Mouse (Mus musculus) heart, embryonic 13.5 days (tissue): ENCODE data around the gene Cdc42ep1. TPM values are rescaled to one million over a fixed set of nuclear protein-coding genes. Genes with fewer than 3 reads are reported as not detected.

Source experiments
- ATAC-seq: fragments of 200-750 bp; cut with Nextera tagmentation; 2 replicates; pipeline ENCODE4 v1.8.0; 2017; ENCODE audit warnings: moderate TSS enrichment; ENCODE audit not compliant: insufficient number of reproducible peaks, low FRiP score, low TSS enrichment; ENCODE audit errors: extremely low read depth
- H3K27ac ChIP-seq: fragments of 300-500 bp; sonication (generic); replicated peaks from 2 replicates; pipeline ENCODE4 v1.5.1; 2015; ENCODE audit warnings: moderate library complexity, mild to moderate bottlenecking, inconsistent platforms
- H3K27me3 ChIP-seq: fragments of 300-500 bp; sonication (generic); replicated peaks from 2 replicates; pipeline ENCODE4 v1.6.1; 2015; ENCODE audit warnings: mild to moderate bottlenecking, inconsistent platforms
- H3K36me3 ChIP-seq: fragments of 300-500 bp; sonication (generic); 2 replicates; pipeline ENCODE4 v1.6.1; 2015; ENCODE audit warnings: mild to moderate bottlenecking, inconsistent platforms
- H3K4me1 ChIP-seq: fragments of 300-500 bp; sonication (generic); 2 replicates; pipeline ENCODE4 v1.6.1; 2015; ENCODE audit warnings: inconsistent platforms
- H3K4me2 ChIP-seq: fragments of 300-500 bp; sonication (generic); 2 replicates; pipeline ENCODE4 v1.6.1; 2015; ENCODE audit warnings: inconsistent platforms, mild to moderate bottlenecking, moderate library complexity
- H3K4me3 ChIP-seq: fragments of 300-500 bp; sonication (generic); 2 replicates; pipeline ENCODE4 v1.5.1; 2015; ENCODE audit warnings: moderate library complexity, mild to moderate bottlenecking, inconsistent platforms
- H3K9ac ChIP-seq: fragments of 300-500 bp; sonication (generic); 2 replicates; pipeline ENCODE4 v1.6.1; 2015; ENCODE audit warnings: inconsistent platforms, mild to moderate bottlenecking, moderate library complexity
- H3K9me3 ChIP-seq: fragments of 300-500 bp; sonication (generic); 2 replicates; pipeline ENCODE4 v1.6.1; 2016; ENCODE audit warnings: inconsistent platforms
- WGBS: fragments of 180-500 bp; shearing (Covaris S2); methylation state at CpG from one replicate; pipeline ENCODE4 v1.1.7; 2015; ENCODE audit warnings: mixed read lengths; 5-methylcytosine and 5-hydroxymethylcytosine counted together
- polyA plus RNA-seq: library from polyadenylated mRNA; unstranded; fragments of >200 nt; fragmentation: Nextera tagmentation; extraction: Ambion mirVana; gene quantifications from 2 replicates; pipeline ENCODE4 v1.2.1, GENCODE M21; 2015

The Cdc42ep1 gene
- polyA plus RNA-seq, 1 experiment from 2014 or later = 36.1 TPM

DNA sequence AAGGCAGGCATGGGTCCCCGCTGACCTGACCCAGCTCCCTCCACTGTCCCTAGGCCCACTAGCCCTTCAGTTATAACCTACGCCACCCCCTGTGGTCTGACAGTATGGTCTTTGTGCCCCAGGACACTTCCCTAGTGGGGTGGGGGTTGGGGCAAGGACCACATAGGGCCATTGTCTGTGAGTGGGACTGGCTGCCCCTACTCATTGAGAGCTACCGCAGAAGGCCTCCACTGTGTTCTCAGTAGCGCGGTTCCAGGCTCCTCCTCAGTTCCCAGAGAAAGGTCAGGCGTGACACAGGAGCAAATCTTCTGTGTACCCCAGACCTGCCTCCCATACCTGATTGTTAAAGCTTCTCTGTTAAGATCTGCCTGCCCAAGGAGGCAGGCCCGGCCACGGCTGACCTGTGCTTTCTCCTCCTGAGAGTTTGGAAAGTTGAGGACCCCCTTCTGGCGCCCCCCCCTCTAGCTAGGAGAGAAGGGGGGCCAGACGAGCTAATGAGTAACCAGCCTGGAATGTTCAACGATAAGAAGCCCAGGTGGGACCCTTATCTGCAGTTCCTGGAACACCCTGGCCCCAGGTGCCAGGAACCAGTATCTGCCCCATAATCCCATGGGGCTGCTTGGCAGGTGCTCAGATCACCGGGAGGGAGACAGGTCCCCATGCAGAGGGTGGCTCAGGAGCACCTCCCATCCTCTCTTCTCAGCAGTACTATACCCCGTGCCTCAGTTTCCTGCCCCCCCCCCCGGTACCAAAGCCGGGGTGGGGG lies 7.8 kb downstream of the Cdc42ep1 start:
- peak; percentile 7; the same call in 1 of the 2 replicates for ATAC-seq
- no peak overlapping the region; the same call in 1 of the 2 replicates for H3K27ac ChIP-seq
- H3K4me3 ChIP-seq = no peak overlapping the region
- whole genome bisulfite sequencing = 63% methylated on average over 15 of the region's 15 CpGs
- peaks cover 56% of the 10 kb centered on the region for H3K4me1 ChIP-seq
- peaks cover 41% of the 10 kb centered on the region for H3K36me3 ChIP-seq
- H3K9ac ChIP-seq = 0 out of 2 replicates have a peak overlapping the region, but pooled peaks have one; percentile 10
- H3K4me2 ChIP-seq = no peak overlapping the region
- no peaks in the 10 kb centered on the region for H3K27me3 ChIP-seq
- H3K9me3 ChIP-seq = no peaks in the 10 kb centered on the region

DNA sequence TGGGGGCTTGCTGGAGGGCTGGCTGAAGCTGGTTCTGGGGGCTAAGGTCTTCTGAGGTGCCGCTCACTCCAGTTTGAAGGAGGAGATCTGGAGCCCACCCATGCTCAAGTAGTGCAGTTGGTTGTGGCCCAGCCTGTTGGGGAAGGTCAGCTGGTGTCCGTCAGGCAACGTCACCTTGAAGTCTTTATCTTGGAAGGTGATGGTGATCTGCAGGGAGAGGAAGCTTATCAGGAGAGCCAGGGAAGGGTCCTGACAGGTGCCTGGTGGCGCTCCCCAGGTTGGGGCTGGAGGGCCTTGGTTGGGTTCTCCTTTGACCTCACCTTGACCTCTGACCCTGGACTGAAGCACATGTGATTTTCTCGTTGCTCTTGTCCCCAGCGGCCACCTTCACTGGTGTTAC lies 8.5 kb downstream of the Cdc42ep1 start:
- H3K27me3 ChIP-seq = no peaks in the 10 kb centered on the region
- 0 out of 2 replicates have a peak overlapping the region, but pooled peaks have one; percentile 28 for H3K27ac ChIP-seq
- no peak for ATAC-seq
- 0 out of 2 replicates have a peak overlapping the region, but pooled peaks have one; percentile 10 for H3K9ac ChIP-seq
- WGBS = 38% methylated on average over 6 of the region's 6 CpGs
- H3K9me3 ChIP-seq = no peaks in the 10 kb centered on the region
- peaks cover 49% of the 10 kb centered on the region for H3K4me1 ChIP-seq
- peaks cover 41% of the 10 kb centered on the region for H3K36me3 ChIP-seq
- no peak overlapping the region for H3K4me2 ChIP-seq
- H3K4me3 ChIP-seq = no peak overlapping the region

DNA sequence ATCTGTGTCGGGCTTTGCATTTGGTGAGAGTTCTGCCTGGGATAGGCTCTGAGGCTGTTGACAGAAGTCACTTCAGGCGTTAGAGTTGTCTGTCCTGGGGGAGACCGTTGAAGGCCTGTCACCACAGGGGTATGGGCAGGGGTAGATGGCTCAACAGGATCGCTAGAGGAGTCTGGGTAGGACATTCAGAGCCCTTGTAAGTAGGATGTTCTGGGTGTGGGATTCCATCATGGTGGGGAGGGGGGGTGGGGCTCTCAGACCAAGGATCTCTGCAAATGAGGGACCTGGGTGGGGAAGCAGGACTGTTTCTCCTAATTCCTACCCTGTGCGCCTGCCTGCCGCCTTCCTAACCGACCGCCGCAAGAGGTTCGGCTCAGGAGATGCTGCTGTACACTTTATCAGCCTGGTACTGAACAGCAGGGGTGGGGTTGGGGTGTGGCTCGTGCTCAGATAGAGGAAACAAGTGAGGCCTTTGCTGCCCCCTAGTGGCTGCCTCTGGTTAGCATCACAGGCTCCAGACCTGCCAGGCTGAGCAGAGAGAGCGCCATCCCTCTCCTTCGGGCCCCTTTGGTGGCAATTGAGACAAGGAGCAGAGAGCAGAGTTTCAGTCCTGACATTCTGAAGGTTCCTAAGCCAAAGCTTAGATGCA lies 9.2 kb downstream of the Cdc42ep1 start:
- Histone ChIP-seq H3K4me1 (peaks cover 43% of the 10 kb centered on the region), H3K9me3 (no peaks in the 10 kb centered on the region), H3K4me2 (peak overlapping the region; percentile 44), H3K9ac (peak overlapping the region; percentile 37; the same call in 1 of the 2 replicates), H3K4me3 (no peak overlapping the region), H3K27ac (no peak overlapping the region), H3K36me3 (peaks cover 36% of the 10 kb centered on the region), H3K27me3 (no peaks in the 10 kb centered on the region)
- WGBS = 6% methylated on average over 13 of the region's 13 CpGs
- peak; percentile 61 for ATAC-seq

DNA sequence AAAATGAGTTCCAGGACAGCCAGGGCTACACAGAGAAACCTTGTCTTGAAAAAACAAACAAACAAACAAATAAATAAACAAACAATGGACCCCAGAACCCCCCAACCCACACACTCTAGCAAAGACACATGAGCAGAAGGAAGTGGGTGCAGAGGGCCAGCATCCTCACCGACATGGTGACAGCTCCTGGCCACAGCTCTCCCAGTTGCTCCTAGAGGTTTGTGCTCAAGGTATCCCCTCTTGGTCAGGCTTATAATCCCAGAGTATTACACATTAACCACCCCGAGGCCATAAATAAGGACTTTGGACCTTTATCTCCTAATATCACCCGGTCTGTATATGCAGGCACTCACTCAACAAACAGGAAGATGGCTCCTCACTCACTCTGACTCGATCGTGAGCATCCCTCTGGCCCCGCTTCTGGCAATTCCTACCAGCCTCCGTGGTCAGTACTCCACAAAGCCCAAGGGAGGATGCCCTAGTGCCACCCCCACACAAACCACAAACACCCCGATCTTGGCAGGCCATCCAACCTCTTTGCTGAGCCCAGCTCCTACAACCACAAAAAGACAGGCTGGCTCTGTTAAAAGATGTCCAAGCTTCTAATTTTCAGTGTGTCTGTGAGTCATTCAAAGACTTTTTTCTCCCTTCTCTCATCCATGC lies 13.0 kb downstream of the Cdc42ep1 start, which contains the start of gene Lgals2:
Gene Lgals2 (minus strand): TSS at position 227 of the 663 bp plus-strand sequence.
- no peak within 1 kb of the TSS for H3K4me3 ChIP-seq
- H3K27me3 ChIP-seq = no peaks in the 10 kb centered on the region
- H3K36me3 ChIP-seq = peaks cover 2% of the 10 kb centered on the region; the same call in 1 of the 2 replicates
- no peak within 1 kb of the TSS for H3K9ac ChIP-seq
- ATAC-seq = no peak
- 64% methylated on average over 8 of the region's 8 CpGs for WGBS
- H3K4me1 ChIP-seq = peaks cover 31% of the 10 kb centered on the region
- H3K27ac ChIP-seq = no peak within 1 kb of the TSS
- no peak within 1 kb of the TSS for H3K4me2 ChIP-seq
- H3K9me3 ChIP-seq = no peaks in the 10 kb centered on the region

GRCm38 (mm10) chr15:78857009-78857408 lies 14.6 kb downstream of the Cdc42ep1 start:
- Histone ChIP-seq H3K4me2 (no peak overlapping the region), H3K4me3 (no peak overlapping the region), H3K4me1 (peaks cover 17% of the 10 kb centered on the region), H3K27me3 (no peaks in the 10 kb centered on the region), H3K36me3 (no peaks in the 10 kb centered on the region), H3K27ac (no peak overlapping the region), H3K9me3 (no peaks in the 10 kb centered on the region), H3K9ac (no peak overlapping the region)
- ATAC-seq = no peak
- WGBS = 77% methylated on average over 7 of the region's 7 CpGs

DNA sequence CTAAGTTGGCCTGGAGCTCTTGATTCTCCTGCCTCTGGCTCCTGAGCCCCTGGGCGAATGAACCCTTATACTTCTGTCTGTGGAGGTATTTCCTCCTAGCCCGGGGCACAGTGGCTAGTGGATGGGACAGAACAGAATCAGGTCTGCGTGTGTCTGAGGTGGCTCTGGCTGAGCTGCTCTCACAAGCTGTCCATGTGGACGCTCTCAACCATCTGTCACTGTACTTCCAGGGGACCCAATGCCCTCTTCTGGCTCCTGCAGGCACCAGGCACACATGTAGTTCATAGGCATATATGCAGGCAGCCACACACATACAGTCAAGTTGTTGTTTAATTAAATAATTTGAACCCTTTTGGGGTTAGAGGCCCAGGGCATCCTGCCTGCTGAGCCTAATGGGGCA lies 16.9 kb downstream of the Cdc42ep1 start:
- ATAC-seq = no peak
- H3K27ac ChIP-seq = no peak overlapping the region
- H3K27me3 ChIP-seq = no peaks in the 10 kb centered on the region
- no peak overlapping the region for H3K4me2 ChIP-seq
- H3K9ac ChIP-seq = no peak overlapping the region
- no peak overlapping the region for H3K4me3 ChIP-seq
- H3K36me3 ChIP-seq = no peaks in the 10 kb centered on the region
- H3K9me3 ChIP-seq = no peaks in the 10 kb centered on the region
- peaks cover 28% of the 10 kb centered on the region for H3K4me1 ChIP-seq
- WGBS = 59% methylated on average over 4 of the region's 4 CpGs

- Histone ChIP-seq H3K4me3 (no peak overlapping the region), H3K27me3 (no peaks in the 10 kb centered on the region), H3K4me2 (no peak overlapping the region), H3K4me1 (peaks cover 28% of the 10 kb centered on the region), H3K36me3 (no peaks in the 10 kb centered on the region), H3K9ac (no peak overlapping the region), H3K27ac (no peak overlapping the region), H3K9me3 (no peaks in the 10 kb centered on the region)
- no peak for ATAC-seq
- 35% methylated on average over 6 of the region's 6 CpGs for WGBS
Observed at GRCm38 (mm10) chr15:78859714-78860113, 17.3 kb downstream of the Cdc42ep1 start.

DNA sequence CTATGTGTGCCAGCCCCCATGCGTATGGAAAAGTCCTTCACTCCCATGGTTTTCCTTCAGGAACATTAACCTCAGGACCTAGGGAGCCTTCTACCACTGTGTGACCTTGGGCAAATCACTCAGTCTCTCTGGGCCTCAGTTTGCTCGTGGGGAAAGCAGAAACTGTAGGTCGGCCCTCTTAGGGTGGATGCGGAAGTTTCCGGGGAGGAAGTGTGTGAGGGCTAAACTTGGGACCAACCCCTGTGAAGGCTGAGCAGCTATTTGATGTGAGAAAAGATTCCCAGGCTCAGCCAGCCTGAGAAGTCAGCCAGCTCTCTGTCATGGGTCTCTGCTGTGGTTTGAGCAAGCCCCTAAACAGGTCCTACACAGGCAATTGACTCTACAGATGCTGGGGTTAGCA lies 19.9 kb downstream of the Cdc42ep1 start:
- no peaks in the 10 kb centered on the region for H3K36me3 ChIP-seq
- H3K4me2 ChIP-seq = no peak overlapping the region
- no peak overlapping the region; the same call in 1 of the 2 replicates for H3K27ac ChIP-seq
- no peak overlapping the region for H3K4me3 ChIP-seq
- H3K4me1 ChIP-seq = peaks cover 27% of the 10 kb centered on the region
- H3K27me3 ChIP-seq = no peaks in the 10 kb centered on the region
- 73% methylated on average over 5 of the region's 5 CpGs for WGBS
- H3K9ac ChIP-seq = no peak overlapping the region
- H3K9me3 ChIP-seq = no peaks in the 10 kb centered on the region
- no peak for ATAC-seq

GRCm38 (mm10) chr15:78863154-78863553 lies 20.7 kb downstream of the Cdc42ep1 start:
- Histone ChIP-seq H3K4me1 (peaks cover 25% of the 10 kb centered on the region), H3K9me3 (no peaks in the 10 kb centered on the region), H3K27me3 (no peaks in the 10 kb centered on the region), H3K36me3 (no peaks in the 10 kb centered on the region), H3K27ac (no peak overlapping the region), H3K4me3 (no peak overlapping the region), H3K4me2 (no peak overlapping the region), H3K9ac (no peak overlapping the region)
- ATAC-seq = no peak
- 48% methylated on average over 2 of the region's 2 CpGs for WGBS

GRCm38 (mm10) chr15:78863852-78864253 lies 21.4 kb downstream of the Cdc42ep1 start:
- H3K36me3 ChIP-seq = no peaks in the 10 kb centered on the region
- no peaks in the 10 kb centered on the region for H3K27me3 ChIP-seq
- no peak overlapping the region for H3K9ac ChIP-seq
- ATAC-seq = no peak
- peaks cover 29% of the 10 kb centered on the region for H3K4me1 ChIP-seq
- H3K9me3 ChIP-seq = no peaks in the 10 kb centered on the region
- H3K4me2 ChIP-seq = no peak overlapping the region
- WGBS = 49% methylated on average over 13 of the region's 13 CpGs
- no peak overlapping the region for H3K27ac ChIP-seq
- no peak overlapping the region for H3K4me3 ChIP-seq

- Histone ChIP-seq H3K27ac (peak overlapping the region; percentile 84), H3K27me3 (no peaks in the 10 kb centered on the region), H3K4me3 (no peak overlapping the region), H3K36me3 (no peaks in the 10 kb centered on the region), H3K4me2 (peak overlapping the region; percentile 11; the same call in 1 of the 2 replicates), H3K4me1 (peaks cover 19% of the 10 kb centered on the region), H3K9me3 (no peaks in the 10 kb centered on the region), H3K9ac (peak overlapping the region; percentile 6; the same call in 1 of the 2 replicates)
- ATAC-seq = no peak
- WGBS = 32% methylated on average over 9 of the region's 9 CpGs
Observed at GRCm38 (mm10) chr15:78868398-78868797, 26.0 kb downstream of the Cdc42ep1 start.
